Mouse (Mus musculus) cerebellum, adult 2 months (tissue): ENCODE measurements around the gene Syt16.

ENCODE experiments used
- CTCF ChIP-seq: fragments of 200-500 bp; IDR thresholded peaks from 2 replicates; pipeline ENCODE4 v1.5.1; 2011; ENCODE audit warnings: low read depth, mild to moderate bottlenecking, control low read depth, low read length, moderate library complexity, borderline replicate concordance; ENCODE audit not compliant: insufficient read depth
- POLR2A ChIP-seq: fragments of 200-500 bp; IDR thresholded peaks from 2 replicates; pipeline ENCODE4 v1.6.1; 2011; ENCODE audit warnings: low read length, control low read depth, borderline replicate concordance; ENCODE audit not compliant: insufficient read depth

DNA sequence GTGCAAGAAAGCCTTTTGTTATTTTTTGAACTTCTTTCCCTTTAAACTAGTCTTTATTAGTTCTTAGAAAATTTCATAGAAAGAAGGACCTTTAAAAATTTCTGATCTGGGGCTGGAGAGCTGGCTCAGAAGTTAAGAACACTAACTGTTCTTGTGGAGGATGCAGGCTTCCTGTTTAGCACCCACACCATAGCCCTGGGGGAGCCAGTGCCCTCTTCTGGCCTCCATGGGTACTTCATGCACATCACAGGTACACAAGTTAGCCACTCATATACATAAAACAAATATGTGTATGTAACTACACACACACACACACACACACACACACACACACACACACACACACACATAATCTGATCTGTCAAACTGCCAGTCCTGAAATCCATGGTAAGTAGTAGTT is 7.9 kb upstream of the Syt16 start:
- TF ChIP-seq CTCF (peak; percentile 59; the same call in 1 of the 2 replicates), POLR2A (no peak)
